Mouse (Mus musculus) left cerebral cortex, adult 2 months (tissue): ENCODE results near the gene Brsk1. TPM values are rescaled to one million over a fixed set of nuclear protein-coding genes. Genes with fewer than 3 reads are reported as not detected.
A peak's percentile ranks its signal among the peaks of the same experiment; 100 is the strongest.

ENCODE experiments used
- DNase-seq, 2 experiments: peaks; one replicate each; pipeline ENCODE4 v3.0.0; 2021 to 2022; ENCODE audit warnings: low spot score in 2 of 2, mixed read lengths in 1 of 2; ENCODE audit errors: extremely low spot score in 1 of 2
- H3K27ac ChIP-seq: fragments of 200-600 bp; 2 replicates; pipeline ENCODE4 v1.8.1; 2022
- H3K4me3 ChIP-seq: fragments of 200-600 bp; 2 replicates; pipeline ENCODE4 v1.8.1; 2022
- CTCF ChIP-seq: fragments of 200-600 bp; IDR thresholded peaks from 2 replicates; pipeline ENCODE4 v1.8.1; 2022; ENCODE audit warnings: antibody characterized with exemption, mild to moderate bottlenecking, moderate library complexity
- intact Hi-C: fragments of 180-260 bp; cut with DNase I; formaldehyde crosslinking; loops from one replicate; pipeline ENCODE4 v1.15.1; 2025
- total RNA-seq, 2 experiments: library from RNA; stranded (reverse); gene quantifications; 2 replicates each; pipeline ENCODE4 v1.2.3; 2021

Gene Brsk1
- total RNA-seq, 2 experiments from 2014 or later = 425 to 440 TPM

- Histone ChIP-seq H3K27ac (no peak overlapping the region), H3K4me3 (no peak overlapping the region)
- intact Hi-C loops = no loop called here
- DNase-seq = no peak
- TF ChIP-seq CTCF = no peak
These were observed 34.5 kb upstream of the Brsk1 start for GRCm38 (mm10) chr7:4655916-4656315.

- no peak for TF ChIP-seq CTCF
- peak overlapping the region; percentile 97 for H3K4me3 ChIP-seq
- intact Hi-C loops = no loop called here
- DNase-seq = no peak
- peak overlapping the region; percentile 10 for H3K27ac ChIP-seq
These were observed 33.6 kb upstream of the Brsk1 start for GRCm38 (mm10) chr7:4656818-4657217.

- peak; percentile 51 to 66 for DNase-seq
- H3K4me3 ChIP-seq = peak overlapping the region; percentile 97
- TF ChIP-seq CTCF = no peak
- intact Hi-C loops = loop anchor here (2.0 kb wide), 1 partner anchor 27 kb away; the partner anchor contains the start of gene Hspbp1
- H3K27ac ChIP-seq = peak overlapping the region; percentile 98
These were observed 32.8 kb upstream of the Brsk1 start for GRCm38 (mm10) chr7:4657521-4658127.

- no peak for TF ChIP-seq CTCF
- intact Hi-C loops = loop anchor here (2.0 kb wide), 1 partner anchor 26 kb away; the partner anchor contains the start of gene Hspbp1
- DNase-seq = no peak
- Histone ChIP-seq H3K4me3 (peak overlapping the region; percentile 97), H3K27ac (peak overlapping the region; percentile 98)
These were observed 32.1 kb upstream of the Brsk1 start for GRCm38 (mm10) chr7:4658128-4658907.

- Histone ChIP-seq H3K27ac (peak within 1 kb of the TSS; percentile 98), H3K4me3 (peak within 1 kb of the TSS; percentile 97)
- peak; percentile 52 for TF ChIP-seq CTCF
- intact Hi-C loops = loop anchor here (1.0 to 2.0 kb wide), 2 partner anchors 26 to 31 kb away; partner anchors contain the start of genes Brsk1 and Hspbp1
- peak; percentile 97 to 98 for DNase-seq
These were observed 31.4 kb upstream of the Brsk1 start, which contains the start of gene Ppp6r1 for GRCm38 (mm10) chr7:4658912-4659551. Gene Ppp6r1 (minus strand): TSS chr7:4659019.

- TF ChIP-seq CTCF = no peak
- intact Hi-C loops = loop anchor here (1.0 to 2.0 kb wide), 2 partner anchors 25 to 30 kb away; partner anchors contain the start of genes Brsk1 and Hspbp1
- Histone ChIP-seq H3K27ac (peak overlapping the region; percentile 98), H3K4me3 (peak overlapping the region; percentile 97)
- no peak for DNase-seq
These were observed 30.4 kb upstream of the Brsk1 start for GRCm38 (mm10) chr7:4659911-4660443.

- intact Hi-C loops = no loop called here
- peak in 1 of 2 experiments; percentile 35 for DNase-seq
- no peak for TF ChIP-seq CTCF
- no peak overlapping the region for H3K4me3 ChIP-seq
- H3K27ac ChIP-seq = no peak overlapping the region
These were observed 27.2 kb upstream of the Brsk1 start for GRCm38 (mm10) chr7:4663179-4663578.

- intact Hi-C loops = no loop called here
- TF ChIP-seq CTCF = no peak
- no peak overlapping the region for H3K27ac ChIP-seq
- H3K4me3 ChIP-seq = no peak overlapping the region
- DNase-seq = no peak
These were observed 26.7 kb upstream of the Brsk1 start for GRCm38 (mm10) chr7:4663742-4664141.

GRCm38 (mm10) chr7:4666871-4667270 lies 23.5 kb upstream of the Brsk1 start:
- DNase-seq = no peak
- intact Hi-C loops = no loop called here
- no peak overlapping the region for H3K27ac ChIP-seq
- TF ChIP-seq CTCF = no peak
- H3K4me3 ChIP-seq = no peak overlapping the region

- H3K4me3 ChIP-seq = no peak overlapping the region
- intact Hi-C loops = no loop called here
- no peak overlapping the region for H3K27ac ChIP-seq
- no peak for TF ChIP-seq CTCF
- DNase-seq = no peak
These were observed 21.9 kb upstream of the Brsk1 start for GRCm38 (mm10) chr7:4668506-4668905.

- no peak overlapping the region for H3K4me3 ChIP-seq
- intact Hi-C loops = no loop called here
- no peak overlapping the region for H3K27ac ChIP-seq
- DNase-seq = no peak
- TF ChIP-seq CTCF = no peak
These were observed 21.2 kb upstream of the Brsk1 start for GRCm38 (mm10) chr7:4669156-4669555.
